Mouse (Mus musculus) embryonic stem cell, embryonic (primary cell): ENCODE data around the gene Gm20821.
"Not testable (repeated sequence)": the region's sequence is repeated elsewhere in the genome, so short reads cannot be mapped to it uniquely, and the experiment has no call there.

ENCODE experiments used
- CTCF ChIA-PET, 4 experiments: fragments of 300-600 bp in 2 of 4; fragments of 350-600 bp in 2 of 4; sonication (Branson Sonifier 250); formaldehyde crosslinking; loops; one replicate each; lab custom pipeline; 2022; ENCODE audit warnings: inconsistent platforms in 2 of 4; lab: Charles Lee
- POLR2A ChIA-PET, 4 experiments: fragments of 300-600 bp in 2 of 4; fragments of 350-600 bp in 2 of 4; sonication (Branson Sonifier 250); formaldehyde crosslinking; loops; one replicate each; lab custom pipeline; 2022; ENCODE audit warnings: antibody characterized with exemption in 4 of 4, inconsistent platforms in 1 of 4; lab: Charles Lee

Gene Gm20821

GRCm38 (mm10) chrY:9781504-9781903, at the start of gene Gm20821:
Gene Gm20821, plus strand, starts transcription at chrY:9781804.
- POLR2A ChIA-PET, CTCF ChIA-PET: not testable (repeated sequence)
